Mouse (Mus musculus) testis, postnatal 10 days (tissue): Measurements from ENCODE around the gene Ick.
A peak's percentile ranks its signal among the peaks of the same experiment; 100 is the strongest.
"Not testable (repeated sequence)": the region's sequence is repeated elsewhere in the genome, so short reads cannot be mapped to it uniquely, and the experiment has no call there.

Experiments
- DNase-seq: peaks from one replicate; pipeline ENCODE4 v3.0.0; 2021; ENCODE audit warnings: low spot score

Gene Ick

GRCm38 (mm10) chr9:78149770-78150169, 40.8 kb downstream of the Ick start:
- not testable (repeated sequence) for DNase-seq

- DNase-seq = no peak
Measured at GRCm38 (mm10) chr9:78154211-78154977, 45.4 kb downstream of the Ick start.

DNA sequence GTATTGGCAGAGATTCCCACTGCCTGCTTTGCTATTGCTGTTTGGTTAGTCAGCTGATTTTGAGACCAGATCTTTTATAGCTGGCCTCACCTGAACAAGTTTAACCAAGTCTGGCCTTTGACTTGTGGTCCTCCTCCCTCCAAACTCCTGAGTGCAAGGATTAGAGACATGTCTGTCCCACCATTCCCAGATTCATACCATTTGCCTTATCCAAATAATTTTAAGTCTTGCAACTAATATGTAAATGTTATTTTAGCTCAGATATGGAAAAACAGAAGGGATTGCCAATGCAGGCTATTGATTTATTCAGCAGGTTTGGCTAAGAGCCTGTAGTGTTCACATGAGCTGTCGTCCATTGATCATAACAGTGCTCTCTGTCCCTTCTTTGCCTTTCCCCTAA, 48.2 kb downstream of the Ick start:
- DNase-seq = no peak

GRCm38 (mm10) chr9:78163291-78163690, 54.3 kb downstream of the Ick start:
- no peak for DNase-seq

GRCm38 (mm10) chr9:78164741-78165140, 55.7 kb downstream of the Ick start:
- DNase-seq = no peak

DNA sequence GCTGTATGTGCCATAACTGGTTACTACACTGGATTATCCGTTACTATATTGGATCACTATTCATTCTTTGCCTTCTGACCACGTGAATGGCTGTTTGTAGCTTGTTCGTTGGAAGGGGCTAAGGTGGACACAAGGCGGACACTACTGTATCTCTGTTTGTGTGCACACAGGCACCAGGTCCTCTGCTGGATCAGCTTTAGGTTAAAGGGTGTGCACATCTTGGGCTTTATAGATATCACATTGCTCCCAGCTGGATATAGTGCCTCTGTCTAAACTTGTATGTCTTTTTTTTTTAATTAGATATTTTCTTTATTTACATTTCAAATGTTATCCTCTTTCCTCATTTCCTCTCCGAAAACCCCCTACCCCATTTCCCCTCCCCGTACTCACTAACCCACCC, 56.5 kb downstream of the Ick start:
- no peak for DNase-seq

GRCm38 (mm10) chr9:78166694-78167452, 57.9 kb downstream of the Ick start:
- no peak for DNase-seq

DNA sequence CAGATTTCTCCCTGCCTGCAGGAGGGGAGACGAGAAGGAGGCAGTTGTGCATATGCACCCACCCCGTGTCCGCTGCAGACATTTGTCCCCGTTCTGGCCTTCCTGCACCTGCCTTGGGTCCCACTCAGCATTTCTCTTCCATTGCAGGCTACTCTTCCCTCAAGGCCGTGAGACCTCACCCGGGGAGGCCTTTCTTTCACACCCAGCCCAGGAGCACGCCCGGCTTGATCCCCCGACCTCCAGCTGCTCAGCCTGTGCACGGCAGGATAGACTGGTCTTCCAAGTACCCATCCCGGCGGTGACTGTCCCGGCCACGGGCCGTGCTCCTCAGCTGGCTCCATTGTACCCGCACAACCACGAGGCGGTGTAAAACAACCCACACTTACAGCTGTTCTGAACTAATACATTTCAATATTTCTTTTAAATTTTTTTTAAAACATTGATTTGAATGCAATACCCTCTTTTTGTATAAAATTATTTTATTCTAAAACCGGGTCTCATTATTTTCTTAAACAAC, 58.5 kb downstream of the Ick start:
- no peak for DNase-seq

DNA sequence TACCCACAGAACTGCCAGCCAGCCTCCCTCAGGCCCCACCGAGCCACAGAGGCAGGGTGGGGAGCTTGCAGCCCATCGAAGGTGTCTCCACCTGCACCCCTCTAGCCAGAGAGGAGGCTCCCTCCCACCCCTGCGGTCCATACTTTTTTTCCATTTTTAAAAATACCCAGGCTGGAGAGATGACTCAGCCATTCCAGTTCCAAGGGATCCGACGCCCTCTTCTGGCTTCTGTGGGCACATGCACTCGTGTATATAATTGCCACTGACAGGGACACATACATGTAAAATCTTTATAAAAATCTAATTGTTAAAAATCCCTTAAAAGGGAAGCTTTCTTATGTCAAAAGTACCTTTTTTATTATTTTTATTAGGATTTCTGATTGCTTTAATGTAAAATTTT, 59.9 kb downstream of the Ick start:
- DNase-seq = no peak

DNA sequence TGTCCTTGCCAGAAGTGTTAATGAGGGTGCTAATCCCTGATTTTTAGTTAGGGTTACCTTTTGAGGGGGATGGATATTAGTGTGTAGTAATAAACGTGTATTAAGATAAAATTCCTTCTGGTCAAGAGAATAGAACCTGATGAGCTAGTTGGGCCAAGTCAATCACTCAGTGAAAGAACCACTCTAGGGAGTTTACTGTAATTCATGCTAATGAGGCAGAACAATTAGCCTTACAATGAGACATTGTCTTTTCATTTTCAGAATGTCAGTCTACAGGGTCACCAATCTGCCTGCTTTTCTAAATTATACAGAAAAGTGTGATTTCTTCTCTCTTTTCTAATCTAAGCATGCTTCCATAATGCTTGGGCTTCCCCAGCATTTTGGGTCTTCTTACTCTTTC, 65.0 kb downstream of the Ick start:
- no peak for DNase-seq

DNA sequence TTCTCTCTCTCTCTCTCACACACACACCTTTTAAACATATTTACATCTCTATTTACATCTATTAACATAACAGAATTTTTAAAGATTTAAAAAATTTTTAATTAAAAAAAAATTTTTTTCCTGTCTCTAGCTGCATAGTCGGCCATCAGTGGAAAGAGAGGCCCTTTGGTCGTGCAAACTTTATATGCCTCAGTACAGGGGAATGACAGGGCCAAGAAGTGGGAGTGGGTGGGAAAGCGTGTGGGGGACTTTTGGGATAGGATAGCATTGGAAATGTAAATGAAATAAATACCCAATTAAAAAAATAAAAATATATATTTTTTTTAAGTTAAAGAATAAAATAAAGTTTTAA, 65.9 kb downstream of the Ick start:
- not testable (repeated sequence) for DNase-seq

DNA sequence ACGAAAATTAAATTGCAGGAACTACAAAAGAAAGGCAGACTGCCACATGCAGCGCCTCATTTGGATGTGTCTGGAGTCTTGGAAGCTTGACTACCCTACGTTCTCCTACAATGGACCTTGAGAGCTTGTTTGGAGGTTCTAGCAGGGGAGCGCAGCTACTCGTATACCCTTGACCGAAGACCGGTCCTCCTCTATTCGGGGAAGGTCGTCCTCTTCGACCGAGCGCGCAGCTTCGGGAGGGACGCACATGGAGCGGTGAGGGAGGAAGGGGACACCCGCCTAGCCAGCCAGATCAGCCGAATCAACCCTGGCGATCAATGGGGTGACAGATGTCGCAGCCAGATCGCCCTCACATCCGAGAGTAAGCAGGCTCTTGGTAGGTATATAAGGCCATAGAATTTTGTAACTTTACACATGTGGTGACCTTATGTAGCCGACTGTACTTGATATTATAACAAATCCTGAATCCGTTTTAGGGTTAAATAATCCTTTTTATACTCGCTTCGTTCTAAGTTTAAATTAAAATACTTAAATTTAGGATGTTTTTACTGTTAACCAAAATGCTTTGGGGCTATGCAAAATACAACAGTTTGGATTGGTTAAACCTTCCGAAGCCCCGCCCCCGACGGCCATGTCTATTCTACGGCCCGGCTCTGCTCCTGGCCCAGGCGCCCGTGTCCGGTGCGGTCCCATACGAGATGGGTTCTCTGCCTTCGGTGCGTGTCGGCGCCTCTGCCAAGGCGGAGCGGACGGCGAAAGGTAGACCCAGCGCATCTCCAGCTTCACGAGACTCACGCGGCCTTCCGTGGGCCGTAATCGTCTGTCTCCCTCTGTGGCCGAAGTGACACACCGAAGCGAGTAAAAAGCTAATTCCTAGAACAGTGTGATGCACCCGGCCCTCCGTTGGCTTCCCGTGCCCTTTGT, 66.5 kb downstream of the Ick start:
- DNase-seq = peak; percentile 99

GRCm38 (mm10) chr9:78176201-78176727, 67.3 kb downstream of the Ick start:
- DNase-seq = peak; percentile 65

GRCm38 (mm10) chr9:78176831-78177230, 67.8 kb downstream of the Ick start:
- no peak for DNase-seq

- no peak for DNase-seq
Measured at GRCm38 (mm10) chr9:78178197-78178596, 69.2 kb downstream of the Ick start.

- no peak for DNase-seq
Measured at GRCm38 (mm10) chr9:78179071-78179470, 70.1 kb downstream of the Ick start.

DNA sequence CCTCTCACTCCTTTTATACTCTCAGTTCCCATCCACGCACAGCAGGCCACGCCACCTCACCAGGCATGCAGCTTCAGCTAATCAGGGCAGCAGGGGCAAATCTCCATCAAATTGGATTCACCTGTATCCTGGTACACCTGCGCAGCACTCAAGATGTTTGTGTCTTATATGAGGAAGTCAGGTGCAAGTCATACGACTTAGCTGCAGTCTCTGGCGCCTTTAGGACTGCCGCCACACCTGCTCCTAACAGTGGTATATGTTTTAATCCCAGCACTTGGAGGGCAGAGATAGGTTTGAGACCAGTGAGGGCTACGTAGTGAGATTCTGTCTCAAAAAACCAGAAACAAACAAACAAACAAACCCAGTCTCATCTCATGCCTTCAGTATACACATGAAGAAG, 73.5 kb downstream of the Ick start, which contains the start of gene Gsta4:
Gene Gsta4 (plus strand): TSS at position 301 of the 400 bp plus-strand sequence.
- DNase-seq = not testable (repeated sequence)

DNA sequence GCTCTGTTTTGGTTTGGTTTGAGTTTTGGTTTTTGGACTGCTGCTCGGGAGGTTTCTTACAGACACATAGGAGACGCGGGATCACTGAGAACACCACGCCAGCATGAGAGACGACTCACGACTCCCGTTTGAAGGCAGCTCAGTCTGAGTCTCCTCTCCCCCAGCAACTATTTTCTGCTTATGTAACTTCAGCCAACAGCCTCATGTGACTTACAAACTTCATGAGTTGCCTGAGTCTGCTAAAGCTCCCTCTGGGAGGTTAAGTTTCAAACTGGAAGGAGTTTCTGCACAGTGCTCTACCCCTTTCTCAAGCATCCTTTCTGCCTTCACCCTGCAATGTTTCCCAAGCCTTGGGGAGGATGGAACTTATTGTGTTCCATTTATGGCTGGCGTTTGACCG, 76.7 kb downstream of the Ick start:
- peak; percentile 34 for DNase-seq

DNA sequence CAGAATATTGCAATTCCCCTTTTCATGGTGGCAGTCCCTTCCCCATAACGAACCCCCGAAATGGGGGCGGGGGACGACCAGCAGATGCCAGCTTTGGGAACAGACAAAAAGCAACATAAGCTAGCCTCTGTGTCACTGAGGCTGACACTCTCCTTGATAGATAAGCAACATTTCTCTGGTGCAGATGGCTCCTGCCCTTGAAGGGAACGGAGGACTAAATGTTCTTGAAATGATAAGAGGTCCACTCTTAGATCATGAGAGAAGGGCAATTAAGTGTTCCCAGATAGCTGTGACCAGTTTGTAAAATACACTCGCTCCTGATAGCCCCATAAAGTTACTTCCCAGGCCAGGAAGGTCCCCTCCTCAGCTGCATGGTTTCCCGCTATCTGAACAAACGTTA, 79.9 kb downstream of the Ick start:
- DNase-seq = peak; percentile 53

DNA sequence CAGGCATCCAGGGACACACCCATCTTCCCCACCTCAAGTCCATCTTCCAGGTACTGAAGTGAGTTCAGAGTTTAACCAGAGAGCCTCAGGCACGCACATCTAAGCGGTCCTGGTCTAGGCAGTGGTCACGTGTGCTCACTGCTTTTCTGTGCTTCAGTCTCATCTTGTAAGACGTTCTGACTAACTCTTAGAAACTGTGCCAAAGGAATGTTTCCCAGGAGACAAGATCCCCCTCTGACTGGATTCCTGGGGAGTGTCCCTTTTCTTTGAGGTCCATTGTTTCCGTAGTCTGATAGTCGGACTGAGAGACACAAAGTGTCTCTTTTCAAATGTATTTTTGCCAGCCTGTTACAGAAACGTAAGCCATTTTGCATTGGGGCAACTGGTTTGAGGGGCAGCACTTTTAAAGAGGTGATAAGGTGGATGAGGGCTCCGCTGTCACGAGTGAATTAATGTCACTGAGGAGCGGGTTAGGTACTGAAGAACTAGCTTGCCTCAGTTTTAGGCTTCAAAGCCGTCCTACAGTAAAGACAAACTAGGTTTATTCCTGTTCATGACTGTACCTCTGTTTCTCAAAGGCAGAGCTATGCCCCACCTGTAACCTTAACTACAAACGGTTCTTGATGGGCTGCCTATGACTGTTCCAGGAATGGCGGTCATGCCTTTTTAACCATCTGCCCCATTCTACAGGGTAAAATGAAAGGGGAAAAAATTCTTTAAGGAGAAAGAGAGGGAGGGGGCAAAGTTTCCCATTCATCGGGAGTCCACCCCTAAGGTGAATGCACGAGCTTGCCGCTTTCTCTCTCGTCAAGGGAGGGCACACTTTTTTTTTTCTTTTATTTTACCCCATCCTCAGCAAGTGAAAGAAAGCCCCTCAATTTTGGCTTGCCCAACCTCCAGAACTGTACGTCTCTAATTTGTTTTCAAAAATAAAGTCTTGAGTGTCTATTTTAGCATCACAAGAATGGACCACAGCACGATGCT, 82.0 kb downstream of the Ick start:
- peak; percentile 40 for DNase-seq

- peak; percentile 87 for DNase-seq
Measured at GRCm38 (mm10) chr9:78191736-78192135, 82.7 kb downstream of the Ick start.
